Mouse (Mus musculus): ENCODE data around the gene Phkb.
"Not testable (repeated sequence)": the region's sequence is repeated elsewhere in the genome, so short reads cannot be mapped to it uniquely, and the experiment has no call there.

Gene Phkb

DNA sequence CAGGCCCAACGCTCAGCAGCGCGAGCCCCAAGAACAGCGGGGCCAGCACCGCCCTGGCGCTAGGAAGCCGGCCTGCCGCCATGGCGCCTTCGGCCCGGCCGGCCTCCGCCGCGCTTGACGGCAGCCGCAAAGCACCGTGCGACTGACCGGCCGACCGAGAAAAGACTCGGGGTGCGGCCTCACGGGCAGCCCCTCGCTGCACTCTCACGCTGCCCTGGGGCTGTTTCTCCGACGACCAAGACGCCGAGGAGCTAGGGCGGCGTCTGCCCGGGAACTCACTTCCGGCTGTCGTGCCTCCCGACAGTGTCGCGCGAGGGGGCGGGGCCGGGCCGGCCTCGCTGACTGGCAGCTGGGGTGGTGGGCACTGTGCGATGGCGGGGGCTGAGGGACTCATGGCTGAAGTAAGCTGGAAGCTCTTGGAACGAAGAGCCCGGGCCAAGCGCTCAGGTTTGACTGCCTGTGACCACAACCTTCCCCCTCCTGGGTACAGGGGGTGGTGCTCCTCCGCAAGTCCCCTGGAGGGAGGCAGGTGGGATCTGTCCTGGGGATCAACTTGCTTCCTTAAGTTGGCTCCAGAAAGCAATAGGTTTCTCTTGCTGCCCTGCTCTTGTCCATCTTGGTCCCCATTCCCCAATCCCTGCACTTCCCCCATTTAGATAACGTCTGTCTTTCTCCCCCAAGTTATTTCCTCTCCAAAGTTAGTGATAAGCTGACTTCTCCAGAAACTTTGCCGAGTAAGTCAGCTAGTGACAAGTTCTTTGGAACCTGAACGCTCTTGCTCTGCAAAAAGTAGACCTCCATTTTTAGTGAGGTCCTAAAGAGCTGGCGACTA is at the start of gene Phkb, which contains the start of gene Itfg1:
TSS of gene Phkb (plus strand) at position 303 of the 832 bp plus-strand sequence.
TSS of gene Itfg1 (minus strand) at position 265 of the 832 bp plus-strand sequence.
- peak; percentile 86 to 89 for DNase-seq (ENCODE audit: low spot score in 2 of 2)

DNA sequence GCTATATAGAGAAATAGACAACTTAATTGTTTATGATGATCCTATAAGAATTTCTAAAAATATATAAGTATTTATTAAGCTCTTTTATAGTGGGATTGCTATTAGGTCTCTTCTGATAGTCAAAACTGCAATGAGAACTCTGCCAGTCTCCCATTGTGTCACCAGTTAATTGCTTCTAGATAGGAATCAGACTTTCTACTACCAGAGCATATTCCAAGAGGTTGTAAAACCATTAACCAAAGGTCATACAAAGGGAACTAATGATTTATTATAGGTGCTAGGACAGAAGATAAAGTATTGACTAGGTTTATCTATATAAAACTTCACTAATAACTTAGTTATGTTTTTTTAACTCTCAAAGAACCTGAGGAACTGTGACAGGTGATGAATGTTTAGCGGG is 44.4 kb upstream of the Phkb start:
- not testable (repeated sequence) for DNase-seq (ENCODE audit: low spot score in 2 of 2)

- DNase-seq (ENCODE audit: low spot score in 2 of 2) = no peak
Measured at GRCm38 (mm10) chr8:85800164-85800563, 40.6 kb upstream of the Phkb start.

DNA sequence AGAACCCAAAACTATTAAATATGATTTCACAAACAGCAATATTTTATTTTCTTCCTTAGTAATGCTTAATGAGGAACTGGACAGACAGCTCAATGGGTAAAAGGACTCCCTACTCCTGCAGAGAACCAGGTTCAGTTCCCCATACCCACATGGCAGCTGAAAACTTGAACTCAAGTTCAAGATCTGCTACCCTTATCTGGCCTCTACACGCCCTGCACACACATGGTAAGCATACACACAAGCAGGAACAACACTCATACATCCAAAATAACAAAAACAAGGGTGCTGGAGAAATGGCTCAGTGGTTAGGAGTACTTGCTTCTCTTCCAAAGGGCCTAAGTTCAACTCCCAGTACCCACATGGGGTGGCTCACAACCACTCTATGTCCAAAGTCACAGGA is 39.4 kb upstream of the Phkb start:
- no peak for DNase-seq (ENCODE audit: low spot score in 2 of 2)

DNA sequence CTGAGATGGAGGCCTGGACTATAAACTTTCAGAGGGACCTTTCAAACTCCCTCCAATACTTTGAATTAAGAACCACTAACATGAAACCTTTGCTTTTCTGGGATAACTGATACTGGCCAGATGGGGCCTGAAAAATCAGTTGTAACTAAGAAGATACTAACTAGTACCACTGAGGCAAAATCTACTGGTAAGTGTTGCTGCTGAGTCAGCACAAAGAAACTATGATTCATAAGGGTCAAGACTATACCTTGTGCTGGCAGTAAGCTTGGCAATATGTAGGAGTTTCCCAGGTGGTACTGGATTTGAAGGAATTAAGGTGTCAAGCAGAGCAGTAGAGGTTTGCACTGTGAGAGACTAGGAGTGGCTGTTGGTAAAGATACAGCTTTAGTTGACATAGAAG is 27.1 kb upstream of the Phkb start:
- DNase-seq (ENCODE audit: low spot score in 2 of 2) = no peak

GRCm38 (mm10) chr8:85839916-85840656 is 673 bp upstream of the Phkb start:
- DNase-seq (ENCODE audit: low spot score in 2 of 2) = no peak

- DNase-seq (ENCODE audit: low spot score in 2 of 2) = no peak
Measured at GRCm38 (mm10) chr8:85841489-85841795, 683 bp downstream of the Phkb start.

DNA sequence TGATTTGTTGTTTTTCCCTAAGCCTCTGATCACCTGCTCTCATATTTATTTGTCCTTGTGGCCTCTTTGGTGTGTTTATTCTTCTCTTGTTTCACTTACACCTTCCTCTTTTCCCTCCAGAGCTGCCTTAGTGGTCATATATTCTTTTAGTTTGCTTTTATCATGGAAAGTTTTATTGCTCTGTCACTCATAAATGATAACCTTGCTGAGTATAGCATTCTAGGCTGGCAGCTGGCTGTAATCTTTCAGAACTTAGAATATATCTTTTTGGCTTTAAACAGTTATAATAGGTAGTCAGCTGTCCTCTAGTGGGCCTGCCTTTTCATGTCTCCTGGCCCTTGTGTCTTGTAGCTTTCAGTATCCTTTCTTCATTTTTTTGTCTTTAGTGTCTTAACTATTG is 5.1 kb downstream of the Phkb start:
- no peak for DNase-seq (ENCODE audit: low spot score in 2 of 2)

DNA sequence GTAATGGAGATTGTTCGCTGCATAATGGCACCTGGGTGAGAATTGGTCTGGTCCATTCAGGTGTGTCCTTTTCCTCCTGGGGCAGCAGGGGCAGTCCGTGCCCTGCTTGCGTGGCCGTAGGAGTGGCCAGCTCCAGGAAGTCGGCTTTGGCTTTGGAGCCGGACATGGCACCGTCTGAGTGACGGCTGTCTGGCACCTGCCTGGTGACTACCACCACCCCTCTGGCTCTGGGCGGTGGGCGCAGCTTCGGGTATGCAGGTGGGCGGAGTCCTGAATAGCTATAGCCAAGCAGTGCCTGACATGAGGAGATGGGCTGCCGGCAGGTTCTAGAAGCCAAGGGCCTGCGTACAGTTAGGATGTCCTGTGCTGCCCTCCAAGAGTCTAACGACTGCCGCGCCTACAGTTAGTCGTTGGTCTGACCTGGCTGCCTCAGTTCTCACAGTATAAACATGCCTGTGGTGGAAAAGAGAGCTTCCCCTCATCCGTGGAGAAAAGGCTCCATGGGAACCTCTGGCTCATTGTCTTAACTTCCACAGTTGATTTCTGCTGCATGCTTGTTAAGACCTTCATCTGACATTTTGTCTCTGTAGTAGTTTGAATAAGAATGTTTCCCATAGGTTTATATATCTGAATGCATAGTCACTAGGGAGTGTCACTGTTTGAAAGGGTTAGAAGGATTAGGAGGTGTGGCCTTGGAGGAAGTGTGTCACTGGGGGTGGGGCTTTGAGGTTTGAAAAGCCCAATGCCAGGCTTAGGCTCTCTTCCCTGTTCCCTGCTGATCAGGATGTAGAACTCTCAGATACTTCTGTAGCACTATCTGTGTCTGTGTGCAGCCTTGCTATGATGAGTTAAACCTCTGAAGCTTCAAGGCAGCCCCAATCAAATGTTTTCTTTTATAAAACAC is 13.7 kb downstream of the Phkb start:
- DNase-seq (ENCODE audit: low spot score in 2 of 2) = no peak

DNA sequence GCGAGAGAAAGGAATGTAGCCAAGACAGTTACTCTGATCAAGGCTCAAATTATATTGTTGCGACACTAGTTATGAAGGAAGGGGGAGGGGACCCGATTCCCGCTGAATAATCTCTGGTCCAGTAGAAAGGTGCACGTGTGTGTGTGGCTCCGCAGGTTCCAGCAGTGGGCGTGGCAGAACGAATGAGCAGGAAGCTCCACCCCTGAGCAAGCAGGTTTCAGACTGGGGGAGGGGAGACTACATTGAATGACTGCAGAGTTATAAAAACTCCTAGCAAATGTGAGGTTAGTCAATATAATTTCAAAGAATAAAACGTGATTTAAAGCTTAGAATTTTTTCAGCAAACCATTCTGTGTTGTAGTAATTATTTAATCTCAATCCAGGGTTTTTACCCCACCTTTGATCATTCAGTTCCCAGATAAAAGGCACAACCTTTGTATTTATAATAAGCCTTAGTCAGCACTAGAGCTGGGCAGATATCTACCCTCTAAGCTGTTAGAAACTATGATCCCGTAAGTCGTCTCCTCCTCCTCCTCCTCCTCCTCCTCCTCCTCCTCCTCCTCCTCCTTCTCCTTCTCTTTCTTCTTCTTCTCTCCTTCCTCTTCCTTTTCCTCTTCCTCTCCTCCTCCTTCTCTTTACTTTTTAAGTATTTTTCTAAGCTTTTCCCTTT is 16.6 kb downstream of the Phkb start:
- not testable (repeated sequence) for DNase-seq (ENCODE audit: low spot score in 2 of 2)

DNA sequence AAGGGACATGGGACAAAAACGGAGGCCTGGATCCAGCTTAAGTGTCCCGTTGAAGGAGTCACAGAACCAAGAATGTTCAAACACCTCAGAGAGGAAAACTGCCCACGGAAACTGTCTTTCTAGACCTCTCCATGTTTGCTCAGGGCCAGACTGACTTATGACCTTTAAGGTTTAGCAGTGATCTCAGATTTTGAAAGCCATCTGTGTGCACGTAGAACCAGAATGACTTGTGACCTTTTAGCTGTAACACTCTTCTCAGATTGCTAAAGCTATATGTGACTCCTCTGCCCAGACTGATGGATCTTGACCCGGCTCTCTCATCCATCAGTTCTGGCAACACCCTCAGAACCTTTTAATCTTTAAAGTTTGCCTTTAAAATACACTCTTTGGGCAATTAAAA is 19.9 kb downstream of the Phkb start:
- DNase-seq (ENCODE audit: low spot score in 2 of 2) = no peak

DNA sequence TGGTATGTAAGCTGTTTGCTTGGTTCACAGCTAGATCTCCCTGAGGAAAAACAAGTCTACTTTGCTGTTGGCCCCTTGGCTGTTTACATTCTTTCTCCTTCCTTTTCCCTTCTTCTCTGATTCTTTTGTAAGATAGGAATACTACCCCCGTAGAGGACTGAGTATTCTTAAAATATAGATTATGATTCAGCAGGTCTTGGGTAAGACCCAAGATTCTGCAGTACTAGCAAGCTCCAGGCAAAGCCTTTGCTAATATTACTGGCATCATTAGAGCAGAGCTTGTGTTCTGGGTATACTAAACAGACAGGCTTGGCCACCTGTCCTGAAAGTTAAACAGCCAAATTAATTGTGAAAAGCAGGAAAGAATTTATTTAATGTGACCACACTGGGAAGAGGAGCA is 21.6 kb downstream of the Phkb start:
- DNase-seq (ENCODE audit: low spot score in 2 of 2) = no peak

DNA sequence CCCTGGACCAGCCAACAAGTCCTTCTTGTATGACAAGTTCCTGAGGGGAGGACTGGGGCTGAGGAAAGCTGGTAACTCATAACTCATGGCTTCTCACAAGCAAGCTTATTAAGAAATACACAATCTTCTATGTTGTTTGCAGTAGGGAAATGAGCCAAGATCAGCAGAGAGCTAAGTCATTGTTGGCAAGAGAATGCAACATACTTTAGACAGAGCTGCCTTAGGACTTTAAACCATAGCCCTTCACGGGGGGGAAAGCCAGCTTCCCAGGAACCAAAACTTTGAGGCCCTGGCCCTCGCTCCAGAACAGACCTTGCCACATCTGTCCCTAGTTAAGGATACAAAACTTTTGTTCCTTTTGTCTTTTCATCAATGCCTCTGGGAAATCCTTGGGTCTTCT is 30.9 kb downstream of the Phkb start:
- no peak for DNase-seq (ENCODE audit: low spot score in 2 of 2)

GRCm38 (mm10) chr8:85877976-85878375 is 37.2 kb downstream of the Phkb start:
- no peak for DNase-seq (ENCODE audit: low spot score in 2 of 2)

DNA sequence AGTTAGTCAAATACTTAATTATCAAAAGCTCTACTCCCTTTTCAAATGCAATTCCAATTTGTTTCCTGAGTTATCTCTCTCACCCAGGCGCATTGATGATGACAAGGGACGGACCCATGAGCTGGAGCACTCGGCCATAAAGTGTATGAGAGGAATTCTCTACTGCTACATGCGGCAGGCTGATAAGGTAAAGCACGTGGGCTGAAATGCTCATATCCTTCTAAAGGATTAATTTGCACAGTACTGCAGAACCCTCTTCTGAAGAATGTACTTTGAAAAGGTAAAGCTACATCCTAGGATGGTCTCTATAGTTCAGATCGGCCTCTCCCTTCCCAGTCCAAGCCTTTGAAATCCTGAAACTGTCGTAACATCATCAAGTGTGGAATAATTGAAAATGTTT is 38.9 kb downstream of the Phkb start:
- no peak for DNase-seq (ENCODE audit: low spot score in 2 of 2)

DNA sequence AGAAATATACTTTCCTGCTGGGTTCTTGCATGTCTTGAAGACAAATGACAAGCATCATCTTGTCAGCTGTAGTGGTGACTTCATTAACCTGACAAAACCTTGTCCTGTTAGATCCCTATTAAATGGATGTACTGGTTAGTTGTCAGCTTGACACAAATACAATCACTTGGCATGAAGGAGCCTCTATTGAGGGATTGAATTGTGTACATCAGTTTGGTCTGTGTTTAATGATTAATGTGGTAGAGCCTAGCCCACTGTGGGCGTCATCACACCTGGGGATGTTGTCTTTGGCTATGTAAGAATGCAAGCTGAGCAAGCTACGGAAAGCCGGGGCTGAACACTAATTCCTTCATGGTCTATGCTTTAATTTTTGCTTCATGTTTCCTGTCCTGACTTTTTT is 44.1 kb downstream of the Phkb start:
- DNase-seq (ENCODE audit: low spot score in 2 of 2) = no peak

DNA sequence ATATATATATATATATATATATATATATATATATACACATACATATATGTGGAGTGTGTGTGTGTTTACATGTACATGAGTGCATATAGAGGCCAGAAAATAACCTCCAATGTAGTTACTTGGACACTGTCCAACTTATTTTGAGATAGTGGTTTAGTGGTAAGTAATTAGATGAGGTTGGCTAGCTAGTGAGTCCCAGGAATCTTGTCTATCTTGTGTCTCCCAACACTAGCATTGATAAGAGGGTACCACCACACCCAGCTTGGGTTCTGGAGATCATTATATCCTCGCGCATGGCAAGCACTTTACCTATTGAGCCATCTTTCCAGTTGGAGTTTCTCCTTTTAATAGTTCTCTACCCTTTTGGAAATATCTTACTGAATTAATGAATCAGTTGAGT is 56.9 kb downstream of the Phkb start:
- no peak for DNase-seq (ENCODE audit: low spot score in 2 of 2)

GRCm38 (mm10) chr8:85924991-85925390 is 84.2 kb downstream of the Phkb start:
- DNase-seq (ENCODE audit: low spot score in 2 of 2) = no peak

DNA sequence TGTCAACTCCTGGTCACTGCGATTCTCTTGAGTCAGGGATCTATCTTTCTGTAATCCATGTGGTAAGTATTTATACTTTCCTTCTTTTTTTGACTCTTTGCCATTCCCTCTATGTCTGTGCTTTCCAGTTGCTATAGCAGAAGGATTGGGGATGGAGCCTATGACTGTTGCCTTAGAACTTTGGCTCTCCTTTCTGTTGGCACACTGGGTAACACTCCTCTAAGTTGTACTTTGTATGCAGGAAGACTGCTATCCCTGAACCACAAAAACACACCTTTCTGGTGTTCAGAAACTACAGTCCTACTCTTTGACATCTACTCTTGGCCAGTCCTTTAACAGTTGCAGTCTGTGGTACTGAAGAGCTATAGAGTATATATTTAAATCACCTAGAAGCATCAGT is 84.8 kb downstream of the Phkb start:
- DNase-seq (ENCODE audit: low spot score in 2 of 2) = no peak

- DNase-seq (ENCODE audit: low spot score in 2 of 2) = no peak
Measured at GRCm38 (mm10) chr8:85926107-85926506, 85.3 kb downstream of the Phkb start.

DNA sequence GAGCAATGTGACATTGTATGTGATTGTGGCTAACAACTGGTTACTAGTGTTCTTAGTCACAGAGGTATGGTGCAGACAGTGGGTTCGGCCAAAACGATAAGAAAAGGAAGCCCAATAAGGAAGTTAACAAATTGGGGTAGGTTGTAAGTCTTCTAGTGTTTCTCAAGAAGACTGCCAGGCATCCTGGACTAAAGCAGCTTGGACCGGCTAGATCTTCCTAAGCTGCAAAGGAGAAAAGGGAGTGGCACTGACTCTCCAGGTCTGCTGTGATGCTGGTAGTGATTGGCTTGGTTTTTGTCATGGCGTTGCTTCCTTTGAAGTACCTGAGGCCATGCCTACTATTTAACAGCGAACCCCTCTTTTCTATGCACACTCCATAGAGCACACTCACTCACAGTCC is 95.4 kb downstream of the Phkb start:
- no peak for DNase-seq (ENCODE audit: low spot score in 2 of 2)

DNA sequence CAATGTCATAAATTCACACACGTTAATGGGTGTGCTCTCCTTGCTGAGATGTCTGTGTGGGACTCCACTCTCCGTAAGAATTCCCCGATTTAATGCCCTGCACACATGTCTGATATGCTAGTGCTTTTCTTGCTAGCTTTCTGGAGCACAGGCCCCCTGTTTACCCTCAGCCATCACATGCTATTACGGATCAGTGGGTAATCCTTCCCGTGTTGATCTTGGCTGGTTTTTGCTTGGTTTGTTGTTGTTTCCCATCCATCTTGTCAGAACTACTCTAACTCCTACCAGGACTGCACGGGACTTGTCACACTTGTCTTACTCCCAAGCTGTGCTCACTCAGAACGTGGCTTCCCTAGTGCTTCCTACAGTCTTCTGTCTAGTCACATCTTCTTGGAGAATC is 96.6 kb downstream of the Phkb start:
- DNase-seq (ENCODE audit: low spot score in 2 of 2) = no peak

Data from frontal cortex, postnatal 25 days (tissue).